Mouse (Mus musculus) kidney, adult 2 months (tissue): ENCODE results near the gene Exoc6b. TPM values are rescaled to one million over a fixed set of nuclear protein-coding genes. Genes with fewer than 3 reads are reported as not detected.

Experiments
- DNase-seq: peaks from one replicate; pipeline ENCODE4 v3.0.0; 2021
- H3K27ac ChIP-seq: fragments of 200-500 bp; 2 replicates; pipeline ENCODE4 v1.5.1; 2012; ENCODE audit warnings: low read depth, low read length, control low read depth, inconsistent platforms; ENCODE audit not compliant: insufficient read depth
- H3K27me3 ChIP-seq: fragments of 200-500 bp; replicated peaks from 2 replicates; pipeline ENCODE4 v1.6.1; 2012; ENCODE audit warnings: mild to moderate bottlenecking, moderate library complexity, low read length, inconsistent platforms; ENCODE audit not compliant: control insufficient read depth, insufficient read depth
- H3K36me3 ChIP-seq: fragments of 200-500 bp; 2 replicates; pipeline ENCODE4 v1.6.1; 2012; ENCODE audit warnings: mild to moderate bottlenecking, moderate library complexity, low read length, inconsistent platforms; ENCODE audit not compliant: control insufficient read depth, insufficient read depth
- H3K4me1 ChIP-seq: fragments of 200-500 bp; 2 replicates; pipeline ENCODE4 v1.6.1; 2011; ENCODE audit warnings: low read length; ENCODE audit not compliant: control insufficient read depth, insufficient read depth
- H3K4me3 ChIP-seq: fragments of 200-500 bp; 2 replicates; pipeline ENCODE4 v1.5.1; 2011; ENCODE audit warnings: mild to moderate bottlenecking, low read depth, low read length, control low read depth; ENCODE audit not compliant: insufficient read depth
- CTCF ChIP-seq: fragments of 200-500 bp; conservative IDR thresholded peaks from 2 replicates; pipeline ENCODE4 v1.5.1; 2011; ENCODE audit warnings: low read depth, mild to moderate bottlenecking, control low read depth, low read length, moderate library complexity, mixed read lengths; ENCODE audit not compliant: insufficient read depth, insufficient read length
- POLR2A ChIP-seq: fragments of 200-500 bp; IDR thresholded peaks from one replicate; pipeline ENCODE4 v1.6.1; 2011; ENCODE audit warnings: low read depth, low read length, control low read depth
- WGBS: fragments of 180-500 bp; shearing (Covaris S2); methylation state at CpG from one replicate; pipeline ENCODE4 v1.1.7; 2018; 5-methylcytosine and 5-hydroxymethylcytosine counted together
- polyA plus RNA-seq: library from polyadenylated mRNA; depleted of rRNA; stranded (reverse); fragments of >200 nt; gene quantifications from 2 replicates; pipeline ENCODE4 v1.2.3, GENCODE M21; 2012

Exoc6b gene
- polyA plus RNA-seq, 1 experiment = 8.4 TPM

- whole genome bisulfite sequencing = 59% methylated on average over 2 of the region's 2 CpGs
- DNase-seq = peak; percentile 2
- H3K36me3 ChIP-seq = no peaks in the 10 kb centered on the region
- no peaks in the 10 kb centered on the region for H3K27me3 ChIP-seq
- H3K4me3 ChIP-seq = no peak overlapping the region
- H3K4me1 ChIP-seq = no peaks in the 10 kb centered on the region
- H3K27ac ChIP-seq = no peak overlapping the region
- no peak for TF ChIP-seq POLR2A
- no peak for TF ChIP-seq CTCF
Measured at GRCm38 (mm10) chr6:84806132-84806730, 263.1 kb downstream of the Exoc6b start.

- no peaks in the 10 kb centered on the region for H3K4me1 ChIP-seq
- no peaks in the 10 kb centered on the region for H3K36me3 ChIP-seq
- H3K4me3 ChIP-seq = no peak overlapping the region
- no peak overlapping the region for H3K27ac ChIP-seq
- no peaks in the 10 kb centered on the region for H3K27me3 ChIP-seq
- WGBS = 89% methylated on average over 3 of the region's 3 CpGs
- TF ChIP-seq POLR2A (no peak), CTCF (no peak)
- no peak for DNase-seq
Measured at GRCm38 (mm10) chr6:84798736-84799135, 270.6 kb downstream of the Exoc6b start.

GRCm38 (mm10) chr6:84783994-84784393 is 285.3 kb downstream of the Exoc6b start:
- Histone ChIP-seq H3K36me3 (no peaks in the 10 kb centered on the region), H3K27ac (no peak overlapping the region), H3K4me1 (no peaks in the 10 kb centered on the region), H3K4me3 (no peak overlapping the region), H3K27me3 (no peaks in the 10 kb centered on the region)
- no peak for DNase-seq
- no peak for TF ChIP-seq CTCF
- 77% methylated on average over 2 of the region's 2 CpGs for WGBS

- H3K4me3 ChIP-seq = no peak overlapping the region
- DNase-seq = peak; percentile 4
- no peak for TF ChIP-seq POLR2A
- TF ChIP-seq CTCF = no peak
- 70% methylated on average over 5 of the region's 5 CpGs for WGBS
- no peaks in the 10 kb centered on the region for H3K36me3 ChIP-seq
- H3K27ac ChIP-seq = no peak overlapping the region
- H3K4me1 ChIP-seq = no peaks in the 10 kb centered on the region; the same call in 1 of the 2 replicates
- H3K27me3 ChIP-seq = no peaks in the 10 kb centered on the region
Measured at GRCm38 (mm10) chr6:84779987-84780386, 289.3 kb downstream of the Exoc6b start.

- peak; percentile 8 for DNase-seq
- WGBS = 68% methylated on average over 5 of the region's 5 CpGs
- H3K36me3 ChIP-seq = no peaks in the 10 kb centered on the region
- TF ChIP-seq POLR2A (no peak), CTCF (no peak)
- no peaks in the 10 kb centered on the region; the same call in 1 of the 2 replicates for H3K4me1 ChIP-seq
- H3K4me3 ChIP-seq = no peak overlapping the region
- H3K27ac ChIP-seq = no peak overlapping the region
- H3K27me3 ChIP-seq = no peaks in the 10 kb centered on the region
Measured at GRCm38 (mm10) chr6:84778970-84779369, 290.3 kb downstream of the Exoc6b start.

GRCm38 (mm10) chr6:84775908-84776307 is 293.4 kb downstream of the Exoc6b start:
- Histone ChIP-seq H3K4me1 (no peaks in the 10 kb centered on the region; the same call in 1 of the 2 replicates), H3K36me3 (no peaks in the 10 kb centered on the region), H3K4me3 (no peak overlapping the region), H3K27ac (no peak overlapping the region), H3K27me3 (no peaks in the 10 kb centered on the region)
- TF ChIP-seq POLR2A = no peak
- TF ChIP-seq CTCF = no peak
- no peak for DNase-seq
- WGBS = 84% methylated on average over 1 of the region's 1 CpGs

GRCm38 (mm10) chr6:84755266-84755665 is 314.0 kb downstream of the Exoc6b start:
- DNase-seq = no peak
- WGBS = 81% methylated on average over 3 of the region's 3 CpGs
- Histone ChIP-seq H3K4me1 (no peaks in the 10 kb centered on the region), H3K4me3 (no peak overlapping the region), H3K27ac (no peak overlapping the region), H3K36me3 (no peaks in the 10 kb centered on the region), H3K27me3 (no peaks in the 10 kb centered on the region)
- TF ChIP-seq CTCF (no peak), POLR2A (no peak)
